Mouse (Mus musculus) regulatory T cell (primary cell): ENCODE results near the gene Btf3.

Source experiments
- in situ Hi-C: fragments of 300-600 bp; cut with MboI, MseI; formaldehyde crosslinking; loops from one replicate; pipeline ENCODE4 v1.15.1; 2025; ENCODE audit warnings: high pct_unique_total_duplicates

Gene Btf3

DNA sequence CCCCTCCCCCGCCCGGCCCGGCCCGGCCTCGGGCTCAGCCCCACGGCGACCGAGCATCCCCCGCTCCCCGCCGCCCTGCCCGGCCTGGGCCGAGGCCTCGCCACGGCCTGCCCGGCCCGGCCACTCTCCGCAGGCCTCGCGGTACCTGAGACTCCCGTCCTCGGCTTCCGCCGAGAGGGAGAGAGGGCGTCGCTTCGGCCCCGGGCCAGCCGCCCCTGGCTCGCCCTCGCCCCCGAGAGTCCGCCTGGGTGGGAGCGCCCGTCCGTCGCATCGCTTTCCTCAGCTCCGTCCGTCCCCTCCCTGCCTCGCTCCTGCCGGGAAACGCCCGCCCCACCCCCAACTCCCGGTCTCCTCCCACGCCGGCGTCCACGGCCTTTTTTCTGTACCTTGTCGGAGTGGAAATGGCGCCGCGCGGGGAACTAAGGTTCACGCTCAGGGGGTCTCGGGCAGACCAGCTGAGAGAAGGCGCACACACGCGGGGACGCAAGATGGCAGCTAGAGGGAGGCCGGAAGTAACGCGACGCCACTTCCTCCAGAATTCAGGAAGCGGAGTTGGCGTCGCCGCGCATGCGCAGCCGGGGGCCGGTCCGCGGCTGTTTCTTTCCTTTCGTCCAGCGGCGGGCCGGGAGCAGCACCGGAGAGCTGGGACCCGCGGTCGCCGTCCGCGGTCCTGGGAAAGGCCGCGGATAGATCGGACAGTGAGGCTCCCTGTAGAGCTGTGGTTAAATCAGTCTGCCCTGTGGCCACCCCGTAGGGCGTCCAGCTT is at the start of gene Btf3:
Btf3 (minus strand) TSS at position 527 of the 766 bp plus-strand sequence.
- in situ Hi-C loops: no loop called here

DNA sequence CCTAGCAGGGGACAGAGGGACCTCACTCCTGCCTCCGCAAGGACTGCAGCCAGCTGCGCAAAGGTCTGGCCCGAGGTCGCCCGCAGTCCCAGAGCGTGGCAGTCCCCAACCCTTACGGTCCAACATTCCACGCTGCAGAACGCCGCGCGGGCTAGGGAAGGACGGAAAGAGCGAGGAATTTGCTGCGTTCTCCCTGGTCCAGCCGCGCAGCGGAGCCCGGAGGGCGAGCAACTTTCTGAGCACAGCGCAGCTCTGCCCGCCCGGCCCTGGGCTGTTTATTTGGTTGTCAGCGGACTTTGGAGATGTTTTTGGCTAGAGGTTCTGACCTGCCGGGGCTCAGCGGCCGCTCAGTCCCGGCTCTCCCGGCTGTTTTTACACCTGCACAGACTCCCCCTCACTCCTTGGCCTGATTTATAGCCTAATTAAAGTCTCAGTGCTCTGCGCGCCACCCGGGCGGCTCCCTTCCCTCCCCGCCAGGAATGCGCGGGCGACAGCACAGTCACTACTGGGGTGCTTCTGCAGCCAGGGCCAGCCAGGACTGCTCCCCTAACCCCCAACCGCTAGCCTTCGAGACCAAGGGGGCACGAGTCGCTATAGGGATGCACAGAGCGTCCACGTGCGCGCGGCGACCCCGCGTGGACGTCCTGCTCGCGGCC is 49.1 kb upstream of the Btf3 start:
- in situ Hi-C loops: no loop called here

DNA sequence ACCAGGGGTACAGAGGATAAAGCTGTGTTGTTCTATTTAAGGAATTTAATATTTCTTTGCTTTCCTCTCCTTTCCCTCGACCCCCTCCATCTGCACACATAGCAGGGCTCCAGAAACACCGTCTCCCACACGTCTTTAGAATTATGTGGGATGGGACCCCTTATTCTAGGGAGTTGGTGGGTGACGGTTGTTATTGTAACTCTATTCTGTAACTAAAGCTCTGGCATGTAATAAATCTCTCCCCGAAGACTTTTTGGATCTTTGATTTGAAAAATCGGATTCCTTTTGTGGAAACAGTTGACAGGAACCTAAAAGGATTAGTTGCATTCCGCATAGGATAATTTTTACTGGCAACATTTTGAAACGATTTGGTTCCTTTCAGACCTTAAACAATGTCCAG is 48.3 kb upstream of the Btf3 start:
- in situ Hi-C loops: no loop called here

DNA sequence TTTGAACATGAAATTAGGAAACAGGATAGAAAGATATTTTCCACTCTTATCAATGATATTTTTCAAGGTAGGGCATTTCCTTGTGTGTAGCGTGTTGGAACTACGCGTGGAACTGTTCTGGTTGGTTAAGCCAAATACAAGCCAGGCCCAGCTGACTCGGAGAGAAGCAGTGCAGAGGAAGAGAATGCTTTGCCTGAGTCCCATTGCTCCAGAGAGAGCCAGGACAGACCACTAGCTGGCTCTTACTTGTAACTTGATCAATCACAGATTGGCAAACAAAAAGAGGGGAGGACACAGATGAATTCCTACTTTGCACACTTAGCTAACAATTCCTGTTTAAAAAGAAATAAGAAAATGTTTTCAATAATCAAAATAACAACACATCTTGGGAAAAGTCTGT is 46.2 kb upstream of the Btf3 start:
- in situ Hi-C loops: no loop called here

DNA sequence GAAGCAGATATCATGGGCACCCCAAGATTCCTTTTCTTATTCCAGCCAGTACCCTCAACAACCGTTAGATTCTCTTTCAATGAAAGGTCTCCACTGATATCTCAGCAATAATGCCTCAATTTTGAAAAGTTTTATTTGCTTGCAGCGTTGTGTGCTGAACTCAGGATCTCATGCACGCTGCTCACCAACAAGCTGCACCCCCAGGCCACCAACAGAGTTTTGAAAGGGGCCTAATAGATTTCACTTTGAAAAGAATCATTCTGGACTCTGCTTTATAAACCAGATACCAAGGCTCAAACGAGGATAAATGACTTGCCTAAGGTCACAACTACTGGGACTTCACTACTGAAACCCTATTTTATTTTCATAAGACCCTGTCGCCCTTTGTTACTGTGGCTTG is 44.4 kb upstream of the Btf3 start:
- in situ Hi-C loops: no loop called here

DNA sequence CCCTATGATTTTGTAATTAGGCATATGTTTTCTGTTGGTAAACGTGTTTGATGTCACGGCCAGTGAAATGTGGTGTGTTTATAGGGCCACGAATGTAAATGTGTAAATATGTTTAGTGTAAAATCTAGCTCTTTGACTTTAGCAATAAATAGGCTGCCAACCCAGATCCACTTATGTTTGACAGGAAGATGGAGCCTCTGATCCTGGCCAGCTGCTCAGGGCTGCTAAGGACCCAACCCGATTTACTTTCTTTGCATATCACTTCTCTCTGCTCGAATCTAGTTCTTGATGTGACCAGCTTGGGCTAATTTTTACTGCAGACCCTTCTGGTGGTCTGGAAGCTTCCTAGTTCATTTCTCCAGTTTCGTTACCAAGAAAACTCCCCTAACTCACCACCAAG is 43.6 kb upstream of the Btf3 start:
- in situ Hi-C loops: no loop called here

DNA sequence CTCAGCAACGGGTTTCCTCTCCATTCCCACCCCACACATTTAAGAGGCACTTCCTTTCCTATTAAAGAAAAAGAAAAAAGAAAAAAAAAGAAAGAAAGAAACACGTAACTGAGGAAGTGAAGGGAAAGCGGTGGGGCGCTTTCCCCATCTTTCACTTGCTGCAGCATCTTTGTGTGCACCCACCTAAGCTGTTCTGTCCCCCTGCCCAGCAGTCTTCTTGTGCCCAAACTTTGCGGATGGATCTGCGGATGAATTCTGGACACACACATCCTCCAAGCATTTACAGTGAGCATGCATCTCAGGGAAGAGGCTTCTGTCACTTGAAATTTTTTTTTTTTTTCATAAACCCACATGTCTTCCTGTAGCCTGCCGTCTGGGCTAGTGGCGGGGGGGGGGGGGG is 42.5 kb upstream of the Btf3 start:
- in situ Hi-C loops: no loop called here

DNA sequence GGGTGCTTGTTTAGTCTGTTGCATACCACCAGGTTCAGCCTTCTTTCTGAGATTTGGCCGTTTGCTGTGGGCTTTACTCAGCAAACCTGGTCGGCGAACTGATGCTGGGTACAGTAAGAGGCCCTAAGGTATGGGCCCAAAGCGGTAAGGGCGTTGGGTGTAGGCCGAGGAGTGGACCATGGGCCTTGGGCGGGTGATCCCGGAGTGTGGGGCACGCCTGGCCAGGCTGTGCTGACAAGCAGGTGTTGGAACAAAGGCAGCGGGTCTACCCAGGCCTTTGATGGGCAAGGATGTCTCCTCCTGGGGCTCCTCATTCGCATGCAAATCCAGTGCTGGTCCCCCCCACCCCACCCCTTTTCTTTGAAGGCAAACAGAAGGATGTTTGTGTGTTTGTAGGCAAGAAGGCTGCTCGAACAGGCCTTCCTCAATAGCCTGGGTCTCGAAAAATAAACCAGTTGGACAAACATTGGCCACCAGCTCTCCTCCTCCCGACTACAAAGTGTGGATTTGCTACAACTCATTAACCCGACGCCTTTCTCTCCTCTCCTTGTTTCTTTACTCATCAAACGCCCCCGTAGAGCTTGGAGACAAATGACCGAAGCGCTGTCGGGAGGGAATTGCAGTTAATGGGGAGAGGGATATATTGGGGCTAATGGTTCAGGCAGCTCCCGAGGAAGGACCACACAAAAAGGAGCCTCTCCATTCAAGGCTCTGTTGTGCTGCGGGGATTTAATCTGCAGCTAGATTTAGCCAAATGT is 41.8 kb upstream of the Btf3 start:
- in situ Hi-C loops: no loop called here

DNA sequence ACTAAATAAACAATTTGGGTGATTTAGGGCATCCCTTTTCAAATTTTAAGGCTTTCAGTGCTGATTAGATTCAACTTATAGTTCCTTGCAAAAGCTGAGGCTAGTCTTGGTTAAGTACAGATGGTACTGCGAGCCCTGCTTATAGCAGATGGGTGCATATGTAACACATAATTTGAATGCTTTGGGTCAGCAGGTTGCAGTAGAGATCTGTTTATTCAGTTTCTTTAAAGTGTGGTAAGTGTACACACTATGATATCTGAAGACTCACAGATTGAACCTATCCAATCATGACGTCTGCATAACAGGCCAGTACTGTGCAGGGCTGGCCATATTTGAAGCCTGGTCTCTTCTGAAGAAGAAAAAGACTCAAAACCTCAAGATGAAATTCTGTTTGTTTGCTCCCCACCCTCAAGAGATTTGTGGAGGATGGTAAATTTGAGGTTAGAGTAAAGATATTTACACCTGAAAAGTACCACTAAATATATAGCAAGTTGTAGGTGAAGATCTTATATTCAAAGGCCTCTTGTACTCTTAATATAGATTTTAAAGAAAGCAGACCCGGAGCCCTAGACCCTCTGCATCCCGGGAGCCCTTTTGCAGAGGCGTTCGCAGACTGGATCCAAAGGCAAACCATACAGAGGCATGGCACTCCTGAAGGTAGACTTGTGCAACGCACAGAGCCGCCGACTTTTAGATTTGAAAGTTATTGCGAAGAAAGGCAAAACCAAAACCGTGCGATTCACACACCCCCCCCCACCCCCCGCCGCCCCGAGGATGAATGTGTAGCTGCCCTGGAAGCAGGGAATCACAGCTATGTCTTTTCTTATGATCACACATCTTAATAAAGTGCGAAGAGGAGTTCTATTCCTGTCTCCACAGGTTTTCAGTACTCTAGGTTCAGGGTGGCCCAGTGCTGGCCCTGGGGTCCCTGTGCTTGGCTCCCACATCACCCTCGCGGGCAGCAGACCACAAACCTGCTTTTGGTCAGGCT is 40.9 kb upstream of the Btf3 start:
- in situ Hi-C loops: no loop called here

DNA sequence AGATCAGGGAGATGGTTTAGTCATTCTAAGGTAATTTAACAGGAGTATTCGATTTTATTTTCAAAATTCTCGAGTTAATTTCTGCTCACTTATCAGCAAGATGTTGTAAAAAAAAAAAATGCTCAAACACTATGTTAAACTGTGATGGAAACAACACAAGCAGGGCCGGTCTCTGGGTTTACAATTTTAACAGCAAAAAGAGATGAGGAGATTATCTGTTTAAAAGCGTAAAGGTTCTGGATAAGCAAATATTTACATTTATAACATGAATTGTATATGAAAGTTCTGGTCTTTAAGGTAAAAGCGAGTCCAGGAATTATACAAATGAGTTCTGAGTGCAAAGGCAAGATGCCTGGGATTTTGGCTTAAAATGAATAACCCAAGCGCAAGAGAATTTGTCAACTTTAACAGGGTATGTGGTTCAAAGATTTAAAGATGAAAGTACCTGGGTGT is 40.2 kb upstream of the Btf3 start:
- in situ Hi-C loops: no loop called here

DNA sequence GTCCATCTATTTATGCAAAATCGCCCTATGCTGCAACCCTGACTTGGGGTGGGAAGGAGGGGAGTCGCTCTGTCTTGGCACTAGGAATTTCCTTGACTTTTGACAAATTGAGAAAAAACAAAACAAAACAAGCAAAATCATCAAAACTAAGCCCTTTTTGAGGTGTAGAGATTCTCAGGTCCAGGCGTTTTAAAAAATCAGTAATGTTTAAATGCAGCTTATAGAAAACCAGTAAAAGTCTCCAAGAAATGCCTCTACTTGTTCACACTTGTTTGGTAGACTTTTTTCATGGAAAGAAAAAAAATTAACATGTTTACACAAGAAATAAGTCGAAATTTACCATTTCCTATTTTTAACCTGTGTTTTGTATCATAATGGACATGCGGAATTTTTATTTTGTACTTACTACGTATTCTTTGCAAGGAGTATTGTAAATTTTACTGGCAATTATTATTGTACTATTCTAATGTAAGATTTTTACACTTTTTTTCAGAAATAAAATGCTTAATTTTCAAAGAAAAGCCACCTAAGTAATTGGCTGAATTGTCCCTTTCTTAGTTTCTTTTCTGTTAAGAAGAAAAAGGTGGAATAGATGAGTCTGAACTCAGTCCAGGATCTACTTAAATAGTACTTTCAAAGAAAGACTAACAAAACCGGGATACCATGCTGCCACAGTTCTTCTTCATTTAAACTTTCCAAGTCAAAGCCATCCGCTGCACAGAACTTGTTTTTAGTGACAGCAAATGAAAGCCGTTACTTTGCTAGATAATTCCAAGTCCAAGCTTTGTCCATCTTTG is 39.6 kb upstream of the Btf3 start:
- in situ Hi-C loops: no loop called here

DNA sequence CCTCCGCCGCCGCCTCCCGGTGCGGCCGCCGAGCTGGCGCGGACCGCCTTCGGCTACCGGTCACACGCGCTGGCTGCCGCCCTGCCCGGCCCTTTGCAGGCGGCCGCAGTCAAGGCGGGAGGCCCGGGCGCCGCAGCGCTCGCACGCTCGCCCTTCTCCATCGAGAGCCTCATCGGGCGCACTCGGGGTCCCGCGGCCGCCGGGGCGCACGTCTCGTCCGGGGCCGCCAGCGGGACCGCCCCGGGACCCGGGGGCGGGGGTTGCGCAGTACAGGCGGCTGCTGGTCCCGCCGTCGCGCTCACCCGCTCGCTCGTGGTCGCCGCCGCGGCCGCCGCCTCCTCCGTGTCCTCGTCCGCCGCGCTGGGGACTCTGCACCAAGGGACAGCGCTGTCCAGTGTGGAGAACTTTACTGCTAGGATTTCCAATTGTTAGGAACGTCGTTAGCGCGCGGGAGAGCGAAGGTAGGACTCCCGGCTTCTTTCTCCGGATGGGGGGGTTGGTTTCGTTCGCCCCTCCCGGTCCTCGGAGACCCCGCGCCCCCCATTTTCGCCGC is 38.8 kb upstream of the Btf3 start:
- in situ Hi-C loops: no loop called here

DNA sequence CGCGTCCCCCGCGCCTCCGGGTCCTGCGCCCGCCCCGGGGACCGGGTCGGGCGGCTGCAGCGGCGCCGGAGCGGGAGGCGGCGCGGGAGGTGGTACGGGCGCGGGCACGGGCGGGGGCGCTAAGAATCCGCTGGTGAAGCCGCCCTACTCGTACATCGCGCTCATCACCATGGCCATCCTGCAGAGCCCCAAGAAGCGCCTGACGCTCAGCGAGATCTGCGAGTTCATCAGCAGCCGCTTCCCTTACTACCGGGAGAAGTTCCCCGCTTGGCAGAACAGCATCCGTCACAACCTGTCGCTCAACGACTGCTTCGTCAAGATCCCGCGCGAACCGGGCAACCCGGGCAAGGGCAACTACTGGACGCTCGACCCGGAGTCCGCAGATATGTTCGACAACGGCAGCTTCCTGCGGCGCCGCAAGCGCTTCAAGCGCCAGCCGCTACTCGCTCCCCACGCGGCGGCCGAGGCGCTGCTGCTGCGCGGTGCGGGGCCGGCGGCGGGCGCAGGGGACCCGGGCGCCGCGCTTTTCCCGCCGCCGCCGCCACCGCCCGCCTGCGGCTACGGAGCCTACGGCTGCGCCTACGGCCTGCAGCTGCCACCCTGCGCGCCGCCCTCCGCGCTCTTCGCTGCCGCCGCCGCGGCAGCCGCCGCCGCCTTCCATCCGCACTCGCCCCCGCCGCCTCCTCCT is 38.2 kb upstream of the Btf3 start:
- in situ Hi-C loops: no loop called here

DNA sequence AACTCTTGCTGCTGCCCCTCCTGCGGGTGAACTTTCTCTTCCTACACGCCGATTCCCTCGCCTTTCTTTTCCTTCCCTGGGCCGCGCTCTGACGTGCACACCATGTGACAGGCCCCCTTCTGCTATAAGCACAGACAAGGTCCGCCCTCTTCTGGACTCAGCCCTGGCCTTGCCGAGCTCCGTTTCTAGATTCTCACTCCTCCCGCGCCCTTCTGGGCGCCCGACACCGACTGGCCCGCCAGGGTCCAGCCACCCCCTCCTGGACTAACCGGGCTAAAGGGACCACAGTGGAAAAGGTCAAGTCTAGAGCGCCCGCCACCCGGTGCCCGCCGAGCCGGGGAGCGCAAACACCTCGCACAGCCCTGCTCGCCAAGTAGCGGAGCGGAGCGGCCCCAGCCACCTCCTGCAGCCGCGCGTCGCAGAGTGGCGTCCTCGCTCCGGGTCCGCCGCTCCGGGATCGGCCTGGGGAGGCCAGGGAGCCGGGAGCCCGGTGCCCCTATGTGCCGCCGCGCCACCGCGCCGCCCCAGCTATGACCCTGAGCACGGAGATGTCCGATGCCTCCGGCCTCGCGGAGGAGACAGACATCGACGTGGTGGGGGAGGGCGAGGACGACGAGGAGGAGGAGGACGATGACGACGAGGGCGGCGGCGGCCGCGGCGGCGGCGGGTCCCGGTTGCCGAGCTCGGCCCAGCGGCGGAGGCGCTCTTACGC is 37.4 kb upstream of the Btf3 start, which contains the start of gene Foxd1:
Foxd1 (plus strand) TSS at position 153 of the 712 bp plus-strand sequence.
- in situ Hi-C loops: no loop called here

DNA sequence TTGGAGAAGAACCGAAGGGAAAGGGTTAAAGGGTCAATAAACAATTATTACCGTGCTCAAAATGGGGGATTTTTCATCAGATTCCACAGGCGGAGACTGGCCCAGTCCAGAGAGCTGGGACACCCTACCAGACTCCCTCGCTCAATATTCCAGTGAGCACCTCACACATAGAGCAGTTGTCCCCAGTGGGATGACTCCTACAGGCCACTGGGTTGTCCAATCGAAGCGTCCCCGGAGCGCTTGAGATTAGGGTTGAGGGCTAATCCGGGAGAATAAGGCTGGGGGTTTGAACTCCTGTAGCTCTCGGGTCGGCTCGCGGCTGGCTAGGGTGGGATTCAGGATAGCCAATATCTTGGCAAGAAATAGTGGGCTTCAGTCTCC is 36.9 kb upstream of the Btf3 start:
- in situ Hi-C loops: no loop called here

DNA sequence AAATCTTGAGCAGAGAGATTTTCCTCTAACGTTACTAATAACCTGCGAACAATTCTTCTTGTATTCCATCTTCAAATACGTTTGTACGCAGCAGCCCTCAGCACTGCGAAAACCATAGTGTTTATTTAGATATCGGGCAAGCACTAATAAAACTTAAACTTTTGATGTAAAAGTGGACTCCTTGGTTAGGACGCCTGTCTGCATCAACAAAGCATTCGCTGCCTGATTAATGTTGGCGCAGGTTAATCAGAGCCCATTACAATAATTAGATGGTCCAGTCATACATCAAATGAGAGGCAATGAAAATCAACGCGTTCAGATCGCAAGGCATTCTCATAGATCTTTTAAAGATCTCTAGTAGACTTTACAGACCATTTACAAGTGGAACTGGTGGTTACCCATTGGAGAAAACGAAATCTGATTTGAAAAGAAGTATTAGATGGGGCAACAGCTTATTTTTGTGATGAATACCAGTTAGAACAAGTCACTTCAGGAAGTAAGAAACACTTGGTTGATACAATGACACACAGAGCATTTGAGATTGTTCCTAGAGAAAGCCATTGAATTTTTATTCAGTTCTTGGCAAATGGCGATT is 35.7 kb upstream of the Btf3 start:
- in situ Hi-C loops: no loop called here

DNA sequence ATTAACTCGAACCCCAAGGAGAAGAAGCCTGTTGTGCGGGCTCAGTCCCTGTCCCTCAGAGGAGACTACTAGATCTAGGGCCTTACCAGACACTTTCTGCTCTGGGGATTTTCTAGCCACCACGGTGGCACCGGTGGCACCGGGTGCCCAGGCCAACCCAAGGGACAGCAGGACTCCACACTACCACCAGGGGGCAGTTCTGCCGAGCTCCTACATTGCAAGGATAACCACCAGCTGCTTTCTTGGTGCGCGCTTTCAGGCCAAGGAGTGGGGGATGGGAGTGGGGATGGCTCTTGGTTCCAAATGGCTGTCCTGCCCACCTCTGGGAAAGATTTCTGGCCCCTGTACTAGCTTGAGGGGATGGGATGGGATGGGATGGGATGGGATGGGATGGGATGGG is 34.7 kb upstream of the Btf3 start:
- in situ Hi-C loops: no loop called here

DNA sequence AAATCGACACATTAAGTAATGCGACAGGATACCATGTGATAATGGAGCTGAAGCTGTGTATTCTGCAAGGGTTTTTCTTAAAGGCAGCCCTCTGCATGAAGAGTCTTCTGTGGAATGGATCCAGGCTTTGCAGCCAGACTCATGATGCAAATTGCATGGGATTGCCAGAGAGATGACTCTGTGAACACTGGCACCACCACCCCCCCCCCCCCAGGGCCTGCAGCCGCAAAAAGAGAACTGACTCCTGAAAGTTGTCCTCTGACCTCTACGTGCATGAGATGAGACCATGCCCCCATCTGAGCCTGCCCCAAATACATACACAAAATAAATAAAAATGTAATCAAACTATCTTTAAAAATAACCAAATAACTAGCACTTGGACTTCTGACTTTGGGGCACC is 32.7 kb upstream of the Btf3 start:
- in situ Hi-C loops: no loop called here

DNA sequence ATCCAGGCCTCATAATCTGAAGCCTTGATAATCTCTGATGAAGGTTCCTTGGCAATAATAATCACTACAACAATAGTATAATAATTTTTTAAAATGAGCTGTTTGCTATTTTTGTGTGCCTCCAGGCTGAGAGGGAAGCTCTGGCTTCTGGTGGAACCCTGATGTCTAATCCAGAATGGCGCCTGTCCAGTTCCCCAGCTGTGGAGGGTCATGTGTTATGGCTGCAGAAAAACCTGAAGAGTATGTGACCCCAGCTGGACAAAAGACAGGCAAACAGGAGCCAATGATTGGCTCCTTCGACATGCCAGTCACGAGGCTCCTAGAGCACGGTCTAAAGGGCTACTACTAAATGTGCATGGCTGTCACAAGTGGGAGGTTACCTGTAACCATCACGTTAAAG is 23.7 kb upstream of the Btf3 start:
- in situ Hi-C loops: no loop called here
